Mouse (Mus musculus): ENCODE measurements around the gene B4galt5.

- no peak for TF ChIP-seq POLR2A (IDR thresholded peaks at IDR 0.05; ENCODE audit: low read depth, low read length)
- no peak for TF ChIP-seq CTCF (IDR thresholded peaks at IDR 0.05; ENCODE audit: borderline replicate concordance, insufficient read depth, low read length)
Measured at GRCm38 (mm10) chr2:167306273-167306594, 42.7 kb downstream of the B4galt5 start.

All from embryonic fibroblast, embryonic 13.5 days (primary cell).